Mouse (Mus musculus) lung, embryonic 16.5 days (tissue): ENCODE results near the gene Plekhg4. TPM values are rescaled to one million over a fixed set of nuclear protein-coding genes. Genes with fewer than 3 reads are reported as not detected.

Experiments
- ATAC-seq: fragments of 200-750 bp; cut with Nextera tagmentation; 2 replicates; pipeline ENCODE4 v1.8.0; 2017; ENCODE audit warnings: low read depth, mild to moderate bottlenecking, moderate library complexity
- H3K27ac ChIP-seq: fragments of 300-500 bp; sonication (generic); 2 replicates; pipeline ENCODE4 v1.5.1; 2014; ENCODE audit warnings: mild to moderate bottlenecking, control low read depth, low read length
- H3K27me3 ChIP-seq: fragments of 300-500 bp; sonication (generic); 2 replicates; pipeline ENCODE4 v1.6.1; 2014; ENCODE audit warnings: low read depth, low read length, mixed read lengths; ENCODE audit not compliant: control insufficient read depth, insufficient read depth
- H3K36me3 ChIP-seq: fragments of 300-500 bp; sonication (generic); 2 replicates; pipeline ENCODE4 v1.6.1; 2014; ENCODE audit warnings: low read length; ENCODE audit not compliant: control insufficient read depth, insufficient read depth
- H3K4me1 ChIP-seq: fragments of 300-500 bp; sonication (generic); replicated peaks from 2 replicates; pipeline ENCODE4 v1.6.1; 2014; ENCODE audit warnings: low read length, mixed read lengths; ENCODE audit not compliant: control insufficient read depth, insufficient read depth
- H3K4me2 ChIP-seq: fragments of 300-500 bp; sonication (generic); 2 replicates; pipeline ENCODE4 v1.6.1; 2014; ENCODE audit warnings: low read depth, low read length, control low read depth
- H3K4me3 ChIP-seq: fragments of 300-500 bp; sonication (generic); 2 replicates; pipeline ENCODE4 v1.5.1; 2014; ENCODE audit warnings: mild to moderate bottlenecking, low read length, control low read depth
- H3K9ac ChIP-seq: fragments of 300-500 bp; sonication (generic); 2 replicates; pipeline ENCODE4 v1.6.1; 2014; ENCODE audit warnings: low read length, control low read depth
- H3K9me3 ChIP-seq: fragments of 300-500 bp; sonication (generic); 2 replicates; pipeline ENCODE4 v1.6.1; 2016; ENCODE audit warnings: low read length; ENCODE audit not compliant: control insufficient read depth
- WGBS: fragments of 180-500 bp; shearing (Covaris S2); extraction: QIAGEN DNeasy Blood & Tissue Kit; methylation state at CpG from one replicate; pipeline ENCODE4 v1.1.7; 2014; 5-methylcytosine and 5-hydroxymethylcytosine counted together
- polyA plus RNA-seq: library from polyadenylated mRNA; unstranded; fragments of >200 nt; fragmentation: Nextera tagmentation; extraction: Ambion mirVana; gene quantifications from 2 replicates; pipeline ENCODE4 v1.2.1, GENCODE M21; 2015

The Plekhg4 gene
- polyA plus RNA-seq, 1 experiment from 2014 or later = 1.1 TPM

- Histone ChIP-seq H3K9ac (no peak overlapping the region), H3K4me3 (no peak overlapping the region), H3K4me1 (peaks cover 13% of the 10 kb centered on the region), H3K9me3 (no peaks in the 10 kb centered on the region), H3K27me3 (peaks cover 9% of the 10 kb centered on the region), H3K27ac (no peak overlapping the region), H3K36me3 (no peaks in the 10 kb centered on the region), H3K4me2 (no peak overlapping the region)
- WGBS = 50% methylated on average over 7 of the region's 7 CpGs
- no peak for ATAC-seq
These were observed 35.3 kb downstream of the Plekhg4 start for GRCm38 (mm10) chr8:105408331-105408730.

- Histone ChIP-seq H3K4me1 (peaks cover 19% of the 10 kb centered on the region), H3K9me3 (no peaks in the 10 kb centered on the region), H3K4me3 (no peak overlapping the region), H3K36me3 (no peaks in the 10 kb centered on the region), H3K27me3 (peaks cover 10% of the 10 kb centered on the region), H3K27ac (no peak overlapping the region), H3K4me2 (no peak overlapping the region), H3K9ac (no peak overlapping the region)
- WGBS = 80% methylated on average over 6 of the region's 6 CpGs
- ATAC-seq = no peak
These were observed 36.9 kb downstream of the Plekhg4 start for GRCm38 (mm10) chr8:105409947-105410346.

- H3K4me3 ChIP-seq = peak within 1 kb of the TSS; percentile 46
- WGBS = 1% methylated on average over 30 of the region's 34 CpGs
- peak within 1 kb of the TSS; percentile 68 for H3K4me2 ChIP-seq
- peaks cover 10% of the 10 kb centered on the region for H3K27me3 ChIP-seq
- H3K27ac ChIP-seq = no peak within 1 kb of the TSS
- no peaks in the 10 kb centered on the region for H3K9me3 ChIP-seq
- peak within 1 kb of the TSS; percentile 43 for H3K9ac ChIP-seq
- ATAC-seq = peak; percentile 86
- H3K4me1 ChIP-seq = peaks cover 9% of the 10 kb centered on the region
- H3K36me3 ChIP-seq = no peaks in the 10 kb centered on the region
These were observed 40.3 kb downstream of the Plekhg4 start, which contains the start of the genes Kctd19 and Lrrc36 for GRCm38 (mm10) chr8:105413391-105413790. TSS of gene Kctd19 (minus strand) at chr8:105413502. TSS of gene Lrrc36 (plus strand) at chr8:105413571.

- H3K9me3 ChIP-seq = no peaks in the 10 kb centered on the region
- H3K4me2 ChIP-seq = no peak overlapping the region
- ATAC-seq = no peak
- H3K27ac ChIP-seq = peak overlapping the region; percentile 84
- H3K36me3 ChIP-seq = no peaks in the 10 kb centered on the region
- H3K4me3 ChIP-seq = no peak overlapping the region
- WGBS = 70% methylated on average over 2 of the region's 2 CpGs
- H3K9ac ChIP-seq = no peak overlapping the region
- peaks cover under 1% of the 10 kb centered on the region; the same call in 1 of the 2 replicates for H3K4me1 ChIP-seq
- H3K27me3 ChIP-seq = no peaks in the 10 kb centered on the region; the same call in 1 of the 2 replicates
These were observed 45.9 kb downstream of the Plekhg4 start for GRCm38 (mm10) chr8:105418992-105419391.

GRCm38 (mm10) chr8:105419800-105420199 is 46.7 kb downstream of the Plekhg4 start:
- Histone ChIP-seq H3K4me2 (no peak overlapping the region), H3K36me3 (no peaks in the 10 kb centered on the region), H3K4me3 (no peak overlapping the region), H3K27me3 (no peaks in the 10 kb centered on the region), H3K27ac (peak overlapping the region; percentile 84), H3K9me3 (no peaks in the 10 kb centered on the region), H3K4me1 (no peaks in the 10 kb centered on the region), H3K9ac (no peak overlapping the region)
- peak; percentile 92 for ATAC-seq
- WGBS = 44% methylated on average over 4 of the region's 4 CpGs

GRCm38 (mm10) chr8:105422006-105422405 is 48.9 kb downstream of the Plekhg4 start:
- H3K9ac ChIP-seq = no peak overlapping the region
- ATAC-seq = no peak
- H3K4me2 ChIP-seq = no peak overlapping the region
- H3K4me3 ChIP-seq = no peak overlapping the region
- no peak overlapping the region for H3K27ac ChIP-seq
- H3K4me1 ChIP-seq = peaks cover 3% of the 10 kb centered on the region; the same call in 1 of the 2 replicates
- H3K27me3 ChIP-seq = no peaks in the 10 kb centered on the region
- 64% methylated on average over 1 of the region's 1 CpGs for WGBS
- H3K36me3 ChIP-seq = no peaks in the 10 kb centered on the region
- H3K9me3 ChIP-seq = no peaks in the 10 kb centered on the region

- no peak overlapping the region for H3K4me3 ChIP-seq
- 42% methylated on average over 6 of the region's 6 CpGs for WGBS
- ATAC-seq = no peak
These were observed 53.8 kb downstream of the Plekhg4 start for GRCm38 (mm10) chr8:105426878-105427277.

GRCm38 (mm10) chr8:105431743-105432515 is 58.9 kb downstream of the Plekhg4 start:
- WGBS = 70% methylated on average over 7 of the region's 7 CpGs
- ATAC-seq = no peak
- no peak overlapping the region for H3K4me2 ChIP-seq

More at GRCm38 (mm10) chr8:105426878-105427277, 53.8 kb downstream of the Plekhg4 start:
- Histone ChIP-seq H3K4me1 (peaks cover 7% of the 10 kb centered on the region; the same call in 1 of the 2 replicates), H3K9ac (no peak overlapping the region), H3K4me2 (no peak overlapping the region), H3K27ac (no peak overlapping the region), H3K9me3 (no peaks in the 10 kb centered on the region), H3K27me3 (no peaks in the 10 kb centered on the region), H3K36me3 (no peaks in the 10 kb centered on the region)

More at GRCm38 (mm10) chr8:105431743-105432515, 58.9 kb downstream of the Plekhg4 start:
- H3K4me1 ChIP-seq = peaks cover 14% of the 10 kb centered on the region; the same call in 1 of the 2 replicates
- no peaks in the 10 kb centered on the region for H3K27me3 ChIP-seq
- no peaks in the 10 kb centered on the region for H3K9me3 ChIP-seq
- no peak overlapping the region for H3K9ac ChIP-seq
- no peaks in the 10 kb centered on the region for H3K36me3 ChIP-seq
- no peak overlapping the region for H3K27ac ChIP-seq
- H3K4me3 ChIP-seq = no peak overlapping the region
